Mouse (Mus musculus) right cerebral cortex, postnatal 4 days (tissue): ENCODE measurements around the gene Cpeb1.
A peak's percentile ranks its signal among the peaks of the same experiment; 100 is the strongest.
"Not testable (repeated sequence)": the region's sequence is repeated elsewhere in the genome, so short reads cannot be mapped to it uniquely, and the experiment has no call there.

Experiments
- DNase-seq: peaks from one replicate; pipeline ENCODE4 v3.0.0-alpha.2; 2022

Cpeb1 gene

GRCm38 (mm10) chr7:81455155-81455651 lies at the start of gene Cpeb1:
Gene Cpeb1 (minus strand): TSS chr7:81455465.
- peak; percentile 55 for DNase-seq

- DNase-seq: no peak
Measured at GRCm38 (mm10) chr7:81501050-81501449, 45.8 kb upstream of the Cpeb1 start.

- DNase-seq: no peak
Measured at GRCm38 (mm10) chr7:81498181-81498580, 42.9 kb upstream of the Cpeb1 start, which contains the start of gene BC048679. Gene BC048679 (minus strand): TSS chr7:81498281.

- DNase-seq: no peak
Measured at GRCm38 (mm10) chr7:81497171-81497570, 41.9 kb upstream of the Cpeb1 start.

GRCm38 (mm10) chr7:81493331-81494021 lies 38.2 kb upstream of the Cpeb1 start, which contains the start of gene Ap3b2:
Gene Ap3b2 (minus strand): TSS chr7:81493925.
- DNase-seq: peak; percentile 69

GRCm38 (mm10) chr7:81492628-81493027 lies 37.4 kb upstream of the Cpeb1 start:
- no peak for DNase-seq

DNA sequence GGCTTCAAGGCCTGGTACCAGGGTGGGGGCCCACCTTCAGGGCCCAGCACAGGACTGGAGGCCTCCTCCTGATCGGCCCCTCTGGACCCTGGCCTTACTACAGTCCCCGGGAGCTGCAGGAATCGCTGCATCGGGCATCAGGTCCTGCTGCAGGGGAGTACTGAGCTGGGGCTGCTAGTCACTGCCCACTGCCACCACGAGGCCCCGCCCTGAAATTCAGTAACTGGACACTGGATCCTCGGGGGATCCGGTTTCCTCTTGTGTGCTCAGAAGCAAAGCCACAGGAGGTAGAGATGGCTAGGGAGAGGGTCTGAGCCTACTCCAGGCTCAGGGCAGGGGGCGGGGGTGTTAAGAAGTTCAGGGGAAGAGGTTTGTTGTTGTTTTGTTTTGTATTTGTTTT lies 34.4 kb upstream of the Cpeb1 start:
- no peak for DNase-seq

- DNase-seq: no peak
Measured at GRCm38 (mm10) chr7:81480800-81481199, 25.5 kb upstream of the Cpeb1 start.

GRCm38 (mm10) chr7:81479531-81480090 lies 24.3 kb upstream of the Cpeb1 start:
- DNase-seq: no peak

GRCm38 (mm10) chr7:81478261-81478660 lies 23.0 kb upstream of the Cpeb1 start:
- not testable (repeated sequence) for DNase-seq

GRCm38 (mm10) chr7:81476833-81477232 lies 21.6 kb upstream of the Cpeb1 start:
- no peak for DNase-seq

DNA sequence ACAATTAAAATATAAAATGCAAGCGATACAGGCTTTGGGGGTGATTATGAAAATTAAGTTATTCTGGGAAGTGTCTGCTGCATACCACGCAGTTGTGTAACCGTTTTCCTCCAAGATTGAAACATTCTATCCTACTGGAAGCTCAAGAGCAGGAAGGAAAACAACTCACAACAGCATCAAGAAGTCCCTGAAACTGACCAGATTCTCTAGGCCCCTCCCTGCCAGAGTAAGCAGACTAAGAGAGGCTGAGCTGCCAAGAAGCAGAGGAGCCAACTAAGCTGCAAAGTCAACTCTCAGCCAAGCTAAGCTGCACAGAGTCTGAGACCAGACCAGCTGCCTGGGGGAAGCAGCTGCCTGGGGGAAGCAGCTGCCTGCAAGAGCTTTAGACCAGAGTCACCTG lies 20.0 kb upstream of the Cpeb1 start:
- no peak for DNase-seq

DNA sequence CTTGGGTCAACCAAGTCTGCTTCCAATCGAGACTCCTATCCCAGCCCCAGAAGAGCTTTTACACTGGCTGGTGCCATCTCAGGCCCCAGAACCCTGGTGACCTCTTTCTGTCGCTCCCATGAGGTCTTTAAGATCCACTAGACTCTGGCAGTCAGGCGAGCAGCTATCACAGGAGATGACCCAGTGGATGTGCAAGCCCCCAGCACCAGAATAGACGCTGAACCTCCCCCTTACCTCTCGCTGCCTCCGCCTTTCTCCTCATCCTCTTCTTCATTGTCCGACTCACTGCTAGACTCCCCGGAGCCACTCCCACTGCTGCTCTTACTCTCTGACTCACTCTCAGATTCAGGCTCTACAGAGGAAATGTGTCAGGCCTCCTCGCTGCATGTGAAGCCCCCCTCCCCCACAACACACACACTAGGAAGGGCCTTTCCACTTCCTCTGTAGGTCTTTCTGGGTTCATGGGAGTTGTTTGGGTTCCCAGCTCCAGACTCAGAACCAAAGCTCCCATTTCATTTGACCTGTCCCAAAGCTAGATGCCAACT lies 9.7 kb upstream of the Cpeb1 start:
- no peak for DNase-seq

- no peak for DNase-seq
Measured at GRCm38 (mm10) chr7:81464116-81464515, 8.9 kb upstream of the Cpeb1 start.

GRCm38 (mm10) chr7:81462815-81463214 lies 7.5 kb upstream of the Cpeb1 start:
- no peak for DNase-seq

DNA sequence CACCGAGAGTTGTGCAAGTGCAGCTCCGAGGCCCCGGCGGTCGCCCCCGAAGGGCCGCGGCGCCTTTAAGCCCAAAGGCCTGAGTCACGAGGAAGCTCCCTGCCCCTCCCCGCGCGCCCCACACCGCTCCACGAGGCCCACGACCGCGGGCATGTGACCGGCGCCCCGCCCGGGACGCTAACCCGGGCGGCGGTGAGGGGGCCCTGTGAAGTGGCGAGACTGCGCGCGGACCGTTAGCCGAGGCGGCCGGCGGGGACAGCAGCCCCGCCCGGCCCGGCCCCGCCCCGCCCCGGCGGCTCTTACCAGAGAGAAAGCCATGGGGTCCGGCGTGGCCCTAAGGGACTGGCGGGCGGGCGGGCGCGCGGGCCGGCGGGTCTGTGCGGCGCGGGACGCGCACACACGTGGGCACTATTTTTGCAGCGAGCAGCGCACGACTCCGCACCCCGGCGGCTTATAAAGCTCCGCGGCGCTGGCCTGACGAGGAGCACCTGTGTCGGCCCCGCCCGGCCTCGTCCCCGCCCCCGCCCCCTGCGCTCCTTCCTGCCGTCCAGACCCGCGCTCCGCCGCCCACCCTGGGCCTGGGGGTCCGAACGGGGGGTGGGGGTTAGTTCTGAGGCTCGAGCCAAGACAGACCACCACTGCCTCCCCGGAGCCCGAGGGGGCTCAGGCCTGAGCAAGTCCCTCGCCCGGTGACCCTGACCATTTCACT lies 780 bp downstream of the Cpeb1 start:
- peak; percentile 60 for DNase-seq

GRCm38 (mm10) chr7:81453443-81454274 lies 1.6 kb downstream of the Cpeb1 start:
- DNase-seq: peak; percentile 58

GRCm38 (mm10) chr7:81452971-81453441 lies 2.3 kb downstream of the Cpeb1 start:
- no peak for DNase-seq

DNA sequence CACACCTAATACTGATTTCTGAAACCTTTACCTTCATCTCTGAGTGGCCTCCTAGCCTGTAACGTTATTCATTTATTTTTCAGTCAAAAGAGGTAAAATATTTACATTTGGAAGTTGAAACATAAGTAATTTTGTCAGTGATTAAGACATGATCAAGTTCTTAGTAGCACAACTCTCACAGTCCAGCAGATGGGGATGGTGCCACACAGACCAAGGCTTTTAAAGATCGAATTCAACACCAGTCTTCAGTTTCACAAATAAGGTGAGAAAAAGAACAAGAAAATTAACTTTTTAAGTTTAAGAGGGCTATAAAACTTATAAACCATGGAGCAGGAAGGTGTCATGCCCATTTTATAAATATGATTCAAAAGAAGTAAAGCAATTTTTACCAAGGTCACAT lies 56.3 kb downstream of the Cpeb1 start:
- peak; percentile 16 for DNase-seq

- DNase-seq: no peak
Measured at GRCm38 (mm10) chr7:81379363-81379762, 75.9 kb downstream of the Cpeb1 start.

DNA sequence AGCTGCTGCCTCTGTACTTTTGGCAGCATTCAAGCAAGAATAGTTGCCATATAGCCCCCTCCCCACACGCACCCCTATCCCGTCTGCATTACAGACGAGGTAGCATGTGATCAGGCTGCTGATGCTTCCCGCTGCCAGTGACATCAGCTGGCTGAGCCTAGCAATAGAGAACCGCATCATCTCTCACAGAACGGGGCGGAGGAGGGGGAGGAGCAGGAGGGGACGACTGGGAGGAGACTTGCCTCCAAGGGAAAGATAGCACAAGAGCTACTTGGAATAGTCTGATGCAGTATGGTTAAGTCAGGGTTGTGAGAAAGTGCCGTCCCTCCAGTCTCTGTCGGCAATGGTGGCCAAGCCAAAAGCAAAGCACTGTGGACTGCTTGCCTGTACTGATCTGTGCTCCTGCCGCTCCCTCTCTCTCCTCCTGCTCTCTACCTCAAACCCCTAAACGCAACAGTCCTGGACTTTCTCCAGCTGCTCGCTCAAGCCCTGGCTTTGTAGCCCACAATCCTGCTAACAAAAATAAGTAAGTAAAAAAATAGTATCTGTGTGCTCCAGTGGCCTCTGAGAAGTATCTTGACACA lies 82.8 kb downstream of the Cpeb1 start:
- DNase-seq: peak; percentile 64

- DNase-seq: no peak
Measured at GRCm38 (mm10) chr7:81371811-81372210, 83.5 kb downstream of the Cpeb1 start.
